Mouse (Mus musculus) liver, postnatal 0 days (tissue): ENCODE data around the gene Siah3.

Source experiments
- CTCF ChIP-seq: sonication (generic); IDR thresholded peaks from 2 replicates; pipeline ENCODE4 v1.5.1; 2016; ENCODE audit warnings: antibody characterized with exemption, low read depth
- EP300 ChIP-seq: IDR thresholded peaks from 2 replicates; pipeline ENCODE4 v1.6.1; 2016; ENCODE audit warnings: antibody characterized with exemption, low read depth, mild to moderate bottlenecking

DNA sequence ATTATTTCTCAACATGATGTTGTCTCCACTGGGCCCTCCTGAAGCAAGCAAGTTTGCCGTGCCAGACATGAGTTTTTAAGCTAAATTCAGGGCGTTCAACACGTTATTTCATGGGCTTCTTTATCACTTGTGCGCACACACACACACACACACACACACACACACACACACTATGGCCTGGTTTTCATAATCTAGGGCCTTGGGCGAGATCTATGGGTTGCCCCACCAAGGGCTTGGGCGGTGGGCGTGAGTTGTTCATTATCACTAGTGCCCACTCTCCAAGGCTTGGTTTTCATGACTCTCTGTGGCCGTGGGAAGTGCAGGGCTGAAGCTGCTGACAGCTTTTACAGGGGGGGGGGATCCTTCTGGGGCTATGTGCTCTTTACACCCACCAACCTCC lies 63.9 kb downstream of the Siah3 start:
- TF ChIP-seq CTCF (no peak), EP300 (no peak)
